Mouse (Mus musculus): ENCODE measurements around the gene Axdnd1. TPM values are rescaled to one million over a fixed set of nuclear protein-coding genes. Genes with fewer than 3 reads are reported as not detected.
A peak's percentile ranks its signal among the peaks of the same experiment; 100 is the strongest.
"Not testable (repeated sequence)": the region's sequence is repeated elsewhere in the genome, so short reads cannot be mapped to it uniquely, and the experiment has no call there.

Gene Axdnd1
- polyA plus RNA-seq, 1 experiment from 2014 or later, result 0.08 TPM

GRCm38 (mm10) chr1:156323126-156323525 is 97.8 kb downstream of the Axdnd1 start:
- H3K27ac ChIP-seq (ENCODE audit: low read length), result no peak overlapping the region
- no peak for ATAC-seq (ENCODE audit: low read depth)
- H3K4me2 ChIP-seq (ENCODE audit: low read depth, low read length), result no peak overlapping the region
- 68% methylated on average over 9 of the region's 9 CpGs for WGBS (ENCODE audit: insufficient replicate concordance)
- no peak overlapping the region for H3K4me3 ChIP-seq (ENCODE audit: low read depth, low read length)
- H3K9ac ChIP-seq (ENCODE audit: low read depth, low read length), result no peak overlapping the region
- no peaks in the 10 kb centered on the region for H3K27me3 ChIP-seq (ENCODE audit: control insufficient read depth, insufficient read depth, low read depth, low read length)
- no peaks in the 10 kb centered on the region for H3K36me3 ChIP-seq (ENCODE audit: control insufficient read depth, insufficient read depth)
- no peaks in the 10 kb centered on the region for H3K9me3 ChIP-seq (replicated peaks; ENCODE audit: control insufficient read depth, low read length)
- H3K4me1 ChIP-seq (ENCODE audit: control insufficient read depth, low read depth, low read length), result no peaks in the 10 kb centered on the region

DNA sequence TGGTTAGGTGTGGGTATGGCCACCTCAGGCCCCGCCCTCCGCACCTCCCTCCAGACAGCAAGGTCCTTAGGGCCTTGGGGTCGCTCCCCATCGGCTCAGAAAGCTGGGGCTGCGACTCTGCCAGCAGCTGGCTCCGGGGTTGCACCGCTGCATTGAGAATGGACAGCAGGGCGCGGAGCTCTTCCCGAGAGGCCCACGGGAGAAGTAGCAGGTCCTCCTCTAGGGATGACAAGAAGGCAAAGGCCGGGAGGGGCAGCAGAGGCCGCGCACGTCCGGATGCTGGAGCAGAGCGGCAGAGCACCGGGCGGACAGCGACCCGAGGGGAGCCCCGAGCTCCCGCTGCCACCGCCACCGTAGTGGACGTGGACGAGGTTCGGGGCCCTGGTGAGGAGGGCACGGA is 110.3 kb downstream of the Axdnd1 start, which contains the start of gene Nphs2:
Gene Nphs2, plus strand, starts transcription at position 98 of the 400 bp plus-strand sequence.
- peaks cover 20% of the 10 kb centered on the region for H3K27me3 ChIP-seq (ENCODE audit: control insufficient read depth, insufficient read depth, low read depth, low read length)
- H3K4me1 ChIP-seq (ENCODE audit: control insufficient read depth, low read depth, low read length), result no peaks in the 10 kb centered on the region
- H3K36me3 ChIP-seq (ENCODE audit: control insufficient read depth, insufficient read depth), result no peaks in the 10 kb centered on the region
- no peak within 1 kb of the TSS for H3K9ac ChIP-seq (ENCODE audit: low read depth, low read length)
- H3K4me3 ChIP-seq (ENCODE audit: low read depth, low read length), result no peak within 1 kb of the TSS
- WGBS (ENCODE audit: insufficient replicate concordance), result 3% methylated on average over 29 of the region's 29 CpGs
- no peak for ATAC-seq (ENCODE audit: low read depth)
- H3K27ac ChIP-seq (ENCODE audit: low read length), result no peak within 1 kb of the TSS
- no peaks in the 10 kb centered on the region for H3K9me3 ChIP-seq (replicated peaks; ENCODE audit: control insufficient read depth, low read length)
- no peak within 1 kb of the TSS for H3K4me2 ChIP-seq (ENCODE audit: low read depth, low read length)

GRCm38 (mm10) chr1:156308595-156308994 is 112.4 kb downstream of the Axdnd1 start:
- Histone ChIP-seq H3K4me2 (ENCODE audit: low read depth, low read length) (no peak overlapping the region), H3K36me3 (ENCODE audit: control insufficient read depth, insufficient read depth) (no peaks in the 10 kb centered on the region), H3K4me3 (ENCODE audit: low read depth, low read length) (no peak overlapping the region), H3K9me3 (replicated peaks; ENCODE audit: control insufficient read depth, low read length) (no peaks in the 10 kb centered on the region), H3K9ac (ENCODE audit: low read depth, low read length) (no peak overlapping the region), H3K27me3 (ENCODE audit: control insufficient read depth, insufficient read depth, low read depth, low read length) (peaks cover 31% of the 10 kb centered on the region), H3K27ac (ENCODE audit: low read length) (no peak overlapping the region), H3K4me1 (ENCODE audit: control insufficient read depth, low read depth, low read length) (no peaks in the 10 kb centered on the region)
- ATAC-seq (ENCODE audit: low read depth), result no peak
- 12% methylated on average over 1 of the region's 1 CpGs for WGBS (ENCODE audit: insufficient replicate concordance)

DNA sequence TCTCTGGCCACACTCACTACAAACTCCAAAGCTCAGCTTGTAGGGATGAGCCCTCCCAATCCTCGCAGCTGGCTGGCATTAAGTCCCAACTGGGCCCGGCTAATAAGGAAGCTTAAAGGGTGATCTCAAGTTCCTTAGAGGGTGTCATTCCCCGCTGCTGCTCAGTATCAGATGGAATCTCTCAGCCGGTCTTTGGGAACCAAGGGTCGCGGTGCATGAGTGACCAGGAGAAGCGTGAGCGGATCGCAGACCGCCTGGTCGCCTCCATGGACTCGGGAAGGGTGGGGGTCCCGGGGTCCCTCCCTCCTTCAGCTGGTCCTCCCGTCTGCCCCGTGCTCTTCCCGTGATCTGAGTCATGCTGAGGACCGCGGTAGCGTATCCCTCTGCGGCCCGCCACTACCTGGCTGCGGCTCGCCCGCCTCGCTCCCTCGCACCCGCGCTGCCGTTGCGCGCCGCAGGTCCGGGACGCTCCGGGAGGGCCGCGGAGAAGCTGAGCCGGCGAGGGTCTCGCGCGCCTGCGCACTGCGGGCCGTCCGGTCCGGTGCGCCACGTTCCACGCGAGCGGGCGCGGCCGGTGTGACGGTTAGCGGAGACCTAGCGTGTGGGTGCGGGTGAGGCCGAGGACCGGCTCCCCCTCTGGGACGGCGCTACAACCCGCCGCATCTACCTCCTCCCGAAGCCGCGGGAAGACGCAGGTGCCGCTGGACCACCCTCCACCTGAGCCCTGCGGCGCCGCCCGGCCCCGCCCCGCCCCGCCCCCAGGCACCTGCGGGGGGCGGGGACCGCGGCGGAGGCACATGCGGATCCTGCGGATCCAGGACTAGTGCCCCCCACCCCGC is 117.8 kb downstream of the Axdnd1 start, which contains the start of gene Tdrd5:
Gene Tdrd5, minus strand, starts transcription at position 754 of the 839 bp plus-strand sequence.
- WGBS (ENCODE audit: insufficient replicate concordance), result 1% methylated on average over 84 of the region's 85 CpGs
- H3K4me1 ChIP-seq (ENCODE audit: control insufficient read depth, low read depth, low read length), result no peaks in the 10 kb centered on the region; the same call in 1 of the 2 replicates
- no peak within 1 kb of the TSS for H3K27ac ChIP-seq (ENCODE audit: low read length)
- peaks cover 37% of the 10 kb centered on the region for H3K27me3 ChIP-seq (ENCODE audit: control insufficient read depth, insufficient read depth, low read depth, low read length)
- 0 out of 2 replicates have a peak within 1 kb of the TSS, but pooled peaks have one; percentile 3 for H3K9ac ChIP-seq (ENCODE audit: low read depth, low read length)
- no peaks in the 10 kb centered on the region for H3K36me3 ChIP-seq (ENCODE audit: control insufficient read depth, insufficient read depth)
- H3K4me2 ChIP-seq (ENCODE audit: low read depth, low read length), result peak within 1 kb of the TSS; percentile 81
- peak within 1 kb of the TSS; percentile 58 for H3K4me3 ChIP-seq (ENCODE audit: low read depth, low read length)
- ATAC-seq (ENCODE audit: low read depth), result 0 out of 2 replicates have a peak, but pooled peaks have one; percentile 11
- H3K9me3 ChIP-seq (replicated peaks; ENCODE audit: control insufficient read depth, low read length), result no peaks in the 10 kb centered on the region

- no peak overlapping the region for H3K4me2 ChIP-seq (ENCODE audit: low read depth, low read length)
- WGBS (ENCODE audit: insufficient replicate concordance), result 69% methylated on average over 6 of the region's 6 CpGs
- no peak overlapping the region for H3K27ac ChIP-seq (ENCODE audit: low read length)
- no peak overlapping the region for H3K9ac ChIP-seq (ENCODE audit: low read depth, low read length)
- H3K4me1 ChIP-seq (ENCODE audit: control insufficient read depth, low read depth, low read length), result no peaks in the 10 kb centered on the region
- ATAC-seq (ENCODE audit: low read depth), result no peak
- no peaks in the 10 kb centered on the region for H3K27me3 ChIP-seq (ENCODE audit: control insufficient read depth, insufficient read depth, low read depth, low read length)
- no peaks in the 10 kb centered on the region for H3K36me3 ChIP-seq (ENCODE audit: control insufficient read depth, insufficient read depth)
- no peak overlapping the region for H3K4me3 ChIP-seq (ENCODE audit: low read depth, low read length)
- no peaks in the 10 kb centered on the region for H3K9me3 ChIP-seq (replicated peaks; ENCODE audit: control insufficient read depth, low read length)
Measured at GRCm38 (mm10) chr1:156290016-156290415, 130.9 kb downstream of the Axdnd1 start.

- not testable (repeated sequence) for H3K27ac ChIP-seq (ENCODE audit: low read length); H3K4me1 ChIP-seq (ENCODE audit: control insufficient read depth, low read depth, low read length); H3K4me2 ChIP-seq (ENCODE audit: low read depth, low read length); H3K9ac ChIP-seq (ENCODE audit: low read depth, low read length); H3K9me3 ChIP-seq (replicated peaks; ENCODE audit: control insufficient read depth, low read length); H3K4me3 ChIP-seq (ENCODE audit: low read depth, low read length); ATAC-seq (ENCODE audit: low read depth); H3K36me3 ChIP-seq (ENCODE audit: control insufficient read depth, insufficient read depth); H3K27me3 ChIP-seq (ENCODE audit: control insufficient read depth, insufficient read depth, low read depth, low read length)
- 20% methylated on average over 9 of the region's 10 CpGs for WGBS (ENCODE audit: insufficient replicate concordance)
Measured at GRCm38 (mm10) chr1:156289222-156289587, 131.8 kb downstream of the Axdnd1 start.

DNA sequence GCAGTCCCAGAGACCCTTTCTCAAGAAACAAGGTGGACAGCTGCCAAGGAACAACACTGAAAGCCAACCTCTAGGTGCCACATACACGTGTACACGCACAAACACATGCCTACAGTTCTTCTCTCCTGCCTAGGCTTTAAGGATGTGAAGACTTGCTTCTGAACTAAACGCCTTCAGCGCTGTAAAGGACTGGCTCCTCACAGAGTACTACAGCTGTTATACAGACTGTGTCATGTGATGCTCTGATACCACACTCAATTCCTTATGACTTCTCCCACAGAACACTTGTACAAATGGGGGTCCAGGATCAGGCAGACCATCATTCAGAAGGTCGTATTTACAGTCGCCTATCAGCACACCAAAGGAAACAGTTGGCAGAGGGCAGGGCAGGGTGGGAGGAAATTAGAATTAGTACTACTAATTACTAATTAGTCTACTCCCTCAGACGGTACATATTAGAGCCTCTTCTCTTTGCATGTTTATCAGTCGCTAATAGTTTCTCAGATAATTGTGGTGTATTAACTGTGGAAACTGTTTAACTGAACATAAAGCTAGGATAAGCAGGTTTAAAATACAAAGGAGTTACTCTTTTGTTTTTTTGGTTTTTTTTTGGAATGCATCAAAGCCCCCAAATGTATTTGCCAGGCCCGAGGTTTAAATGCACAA is 132.3 kb downstream of the Axdnd1 start:
- ATAC-seq (ENCODE audit: low read depth), result no peak
- WGBS (ENCODE audit: insufficient replicate concordance), result 49% methylated on average over 9 of the region's 9 CpGs
- no peaks in the 10 kb centered on the region for H3K4me1 ChIP-seq (ENCODE audit: control insufficient read depth, low read depth, low read length)
- no peaks in the 10 kb centered on the region for H3K36me3 ChIP-seq (ENCODE audit: control insufficient read depth, insufficient read depth)
- H3K4me3 ChIP-seq (ENCODE audit: low read depth, low read length), result no peak overlapping the region
- no peaks in the 10 kb centered on the region for H3K27me3 ChIP-seq (ENCODE audit: control insufficient read depth, insufficient read depth, low read depth, low read length)
- H3K9ac ChIP-seq (ENCODE audit: low read depth, low read length), result no peak overlapping the region
- no peaks in the 10 kb centered on the region for H3K9me3 ChIP-seq (replicated peaks; ENCODE audit: control insufficient read depth, low read length)
- no peak overlapping the region for H3K27ac ChIP-seq (ENCODE audit: low read length)
- H3K4me2 ChIP-seq (ENCODE audit: low read depth, low read length), result no peak overlapping the region

DNA sequence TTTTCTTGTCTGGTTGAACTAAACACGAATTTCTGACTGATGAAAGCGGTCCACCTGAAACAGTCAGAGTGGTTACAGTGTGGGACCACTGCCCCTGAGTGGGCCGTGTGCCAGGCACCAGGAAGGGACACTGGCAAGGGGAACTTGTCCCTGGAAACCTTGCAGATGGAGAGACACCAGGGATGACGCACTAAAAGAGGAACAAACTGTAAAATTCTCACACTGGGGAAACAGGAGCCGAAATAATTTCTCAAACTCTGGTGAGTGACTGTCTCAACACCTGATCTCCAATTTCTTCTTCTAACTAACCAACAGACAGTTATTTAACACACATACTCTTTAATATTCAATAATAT is 135.4 kb downstream of the Axdnd1 start:
- no peaks in the 10 kb centered on the region for H3K9me3 ChIP-seq (replicated peaks; ENCODE audit: control insufficient read depth, low read length)
- H3K9ac ChIP-seq (ENCODE audit: low read depth, low read length), result no peak overlapping the region
- H3K4me2 ChIP-seq (ENCODE audit: low read depth, low read length), result no peak overlapping the region
- no peak overlapping the region for H3K4me3 ChIP-seq (ENCODE audit: low read depth, low read length)
- no peaks in the 10 kb centered on the region for H3K27me3 ChIP-seq (ENCODE audit: control insufficient read depth, insufficient read depth, low read depth, low read length)
- 40% methylated on average over 5 of the region's 5 CpGs for WGBS (ENCODE audit: insufficient replicate concordance)
- no peaks in the 10 kb centered on the region for H3K4me1 ChIP-seq (ENCODE audit: control insufficient read depth, low read depth, low read length)
- H3K27ac ChIP-seq (ENCODE audit: low read length), result no peak overlapping the region
- ATAC-seq (ENCODE audit: low read depth), result no peak
- no peaks in the 10 kb centered on the region for H3K36me3 ChIP-seq (ENCODE audit: control insufficient read depth, insufficient read depth)

Measured in liver, embryonic 16.5 days (tissue).